Mouse (Mus musculus) thymus, postnatal 36 days (tissue): Measurements from ENCODE around the gene Macf1.

Source experiments
- DNase-seq, 2 experiments: peaks; one replicate each; pipeline ENCODE4 v3.0.0; 2022; ENCODE audit warnings: mixed read lengths in 2 of 2

The Macf1 gene

DNA sequence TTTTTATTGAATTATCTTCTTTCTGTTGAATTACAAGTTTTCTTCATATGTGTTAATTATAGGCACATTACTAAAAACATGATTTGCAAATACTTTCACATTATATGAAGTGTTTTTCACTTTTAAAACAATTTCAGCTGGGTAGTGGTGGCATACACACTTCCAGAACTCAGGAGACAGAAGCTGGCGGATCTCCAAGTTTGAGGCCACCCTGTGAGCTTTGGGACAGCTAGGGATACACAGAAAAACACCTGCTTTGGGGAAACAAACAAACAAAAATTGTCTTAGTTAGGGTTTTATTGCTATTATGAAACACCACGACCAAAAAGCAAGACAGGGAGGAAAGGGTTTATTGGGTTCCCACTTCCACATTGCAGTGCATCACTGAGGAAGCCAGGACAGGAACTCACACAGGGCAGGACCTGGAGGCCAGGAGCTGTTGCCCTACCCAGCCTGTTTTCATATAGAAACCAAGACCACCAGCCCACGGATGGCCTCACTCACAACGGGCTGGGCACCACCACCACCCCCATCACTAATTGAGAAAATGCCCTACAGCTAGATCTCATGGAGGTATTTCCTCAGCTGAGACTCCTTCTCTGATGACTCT, 93.0 kb downstream of the Macf1 start:
- no peak for DNase-seq

DNA sequence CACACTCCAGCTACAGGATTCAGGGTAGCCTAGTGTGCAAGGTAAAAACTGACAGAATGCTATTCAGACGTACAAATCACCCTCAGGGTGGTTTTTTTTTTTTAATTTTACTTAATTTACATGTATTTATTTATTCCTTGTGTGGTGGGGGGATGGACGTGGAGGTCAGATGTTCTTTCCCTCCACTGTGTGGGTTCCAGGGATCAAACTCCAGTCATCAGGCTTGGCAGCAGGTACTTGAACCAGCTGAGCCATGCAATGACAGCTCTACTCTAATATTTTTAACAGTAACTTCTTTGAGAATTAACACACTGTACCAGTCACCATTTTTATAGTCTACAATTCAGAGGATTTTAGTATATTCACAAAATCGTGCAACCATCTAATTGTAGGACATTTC, 94.7 kb downstream of the Macf1 start:
- DNase-seq, result no peak

DNA sequence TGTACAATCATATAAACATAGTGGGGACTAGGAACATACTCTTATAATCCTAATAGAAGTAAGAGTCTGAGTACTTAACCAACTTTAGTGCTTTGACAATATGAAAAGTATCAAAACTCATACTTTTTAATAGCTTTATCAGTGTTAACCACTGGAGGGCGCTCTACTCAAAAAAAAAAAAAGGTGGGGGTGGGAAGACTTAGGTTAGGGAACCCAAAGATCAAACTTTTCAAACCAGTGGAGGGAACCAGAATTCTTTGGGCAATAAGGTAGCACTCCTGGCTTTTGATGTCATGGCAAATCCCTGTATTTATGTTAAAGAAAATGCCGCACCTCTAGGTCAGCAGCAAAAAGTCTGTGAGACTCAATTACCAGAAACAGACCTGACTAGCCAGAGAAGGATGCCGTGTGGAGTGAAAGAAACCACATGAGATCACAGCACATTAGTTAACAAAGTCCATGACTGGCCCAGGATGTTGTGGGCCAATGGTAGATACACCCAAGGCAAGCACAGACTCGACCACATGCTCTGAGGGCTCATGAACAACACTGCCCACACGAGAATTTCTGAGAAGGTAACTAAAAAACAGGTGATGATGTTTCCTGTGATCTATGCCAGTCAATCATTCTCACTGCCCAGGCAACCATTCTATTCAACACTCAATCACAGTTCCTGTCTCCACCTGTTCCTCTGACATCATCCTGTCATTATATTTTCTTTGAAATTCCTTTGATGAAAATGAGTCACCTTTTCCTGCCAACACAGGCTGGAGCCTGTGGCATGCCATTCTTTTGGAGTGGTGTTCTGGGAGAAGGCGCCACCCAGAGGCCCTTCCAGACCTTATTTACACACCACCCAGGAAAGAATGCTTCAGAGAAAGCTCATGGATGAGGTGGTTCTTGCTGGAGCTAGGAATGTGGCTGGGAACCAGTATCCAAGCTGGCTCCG, 95.5 kb downstream of the Macf1 start:
- DNase-seq, result no peak

DNA sequence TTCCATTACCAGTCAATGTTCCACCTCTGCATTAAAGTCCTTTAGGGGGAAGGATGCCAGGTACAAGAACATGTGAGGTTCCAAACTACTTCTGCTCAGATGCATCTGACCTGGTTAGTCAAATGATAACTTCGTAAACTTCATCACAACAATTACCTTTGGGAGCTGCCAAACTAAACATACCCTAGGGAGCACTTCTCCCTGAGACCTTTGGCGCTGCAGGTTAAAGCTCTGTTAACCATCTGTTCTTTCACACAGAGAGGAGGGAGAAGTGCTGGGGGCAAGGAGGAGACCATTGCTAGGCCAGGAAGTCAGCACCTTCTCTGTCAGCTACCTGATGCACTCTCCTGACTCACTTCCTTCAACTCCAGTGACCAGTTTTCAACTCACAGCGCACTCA, 96.5 kb downstream of the Macf1 start:
- DNase-seq, result no peak

DNA sequence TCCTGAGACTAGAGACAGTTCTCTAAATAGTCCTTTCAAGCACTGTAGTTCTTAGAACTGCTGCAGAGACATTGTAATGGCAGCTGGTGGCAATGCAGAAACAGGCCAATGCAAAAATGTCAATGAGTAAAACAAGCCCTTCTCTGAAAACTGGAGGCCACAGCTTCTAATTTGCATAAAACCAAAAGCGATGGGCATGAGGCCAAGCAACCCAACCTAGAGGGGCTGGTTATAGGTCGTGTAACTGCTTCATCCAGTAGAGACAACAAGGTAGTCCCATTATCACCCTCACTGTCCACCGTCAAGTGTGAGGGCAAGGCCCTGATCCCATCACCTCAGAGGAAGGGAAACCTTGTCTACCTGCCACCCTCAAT, 99.5 kb downstream of the Macf1 start:
- no peak for DNase-seq

DNA sequence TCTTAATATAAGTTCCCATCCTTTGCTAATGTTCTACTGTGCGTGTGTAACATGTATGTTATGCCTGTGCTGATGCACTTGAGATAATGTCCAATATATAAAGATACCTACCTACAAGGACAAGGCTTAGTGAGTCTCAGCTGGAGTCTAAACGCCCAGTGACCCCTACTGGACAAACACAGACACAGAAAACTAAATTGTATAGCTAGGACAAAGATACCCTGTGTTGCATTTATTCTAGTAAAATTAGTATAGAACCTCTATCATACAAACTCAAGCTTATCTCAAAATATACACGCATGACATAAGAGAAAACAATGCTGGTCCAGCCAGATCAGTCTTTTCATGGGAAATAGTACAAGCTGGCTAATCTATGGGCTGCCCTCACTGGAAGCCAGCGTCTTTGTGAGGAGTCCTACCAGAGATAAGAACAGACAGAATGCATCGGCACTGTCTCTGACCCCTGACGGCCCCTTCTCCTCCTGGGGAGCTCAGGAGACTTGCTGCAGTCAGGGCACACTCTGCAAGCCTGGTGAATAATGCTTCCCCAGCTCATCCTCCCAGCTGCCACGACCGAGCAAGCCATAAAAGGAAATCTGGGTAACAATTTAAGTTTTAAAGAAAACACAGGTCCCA, 100.0 kb downstream of the Macf1 start:
- peak in 1 of 2 experiments; percentile 39 for DNase-seq

DNA sequence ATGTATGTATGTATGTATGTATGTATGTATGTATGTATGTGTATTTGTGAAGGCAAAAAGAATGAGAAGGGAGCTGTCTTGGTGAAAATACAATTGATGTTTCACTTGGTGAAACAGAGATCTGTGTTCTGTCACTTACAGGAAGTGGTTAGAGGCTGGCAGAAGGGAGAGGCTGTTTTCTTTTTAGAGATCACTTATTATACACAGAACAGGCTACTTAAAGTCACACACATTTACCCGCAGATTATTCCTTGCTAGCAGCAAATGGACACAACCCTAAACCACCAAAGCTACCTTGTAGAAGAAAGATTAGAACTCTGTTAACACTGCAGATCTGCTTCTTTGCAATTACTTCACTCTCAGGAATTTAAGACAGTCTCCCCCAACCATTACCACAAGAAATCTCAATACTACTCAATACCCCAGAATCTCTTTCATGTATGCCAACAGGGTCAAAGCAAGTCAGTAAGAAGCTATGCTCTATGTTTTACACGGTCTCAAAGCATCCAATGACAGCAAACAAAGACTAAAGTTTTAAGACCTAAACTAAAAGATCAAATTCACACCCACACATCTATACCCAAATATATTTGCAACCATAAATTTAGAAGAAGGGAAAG, 106.6 kb downstream of the Macf1 start:
- DNase-seq, result no peak

DNA sequence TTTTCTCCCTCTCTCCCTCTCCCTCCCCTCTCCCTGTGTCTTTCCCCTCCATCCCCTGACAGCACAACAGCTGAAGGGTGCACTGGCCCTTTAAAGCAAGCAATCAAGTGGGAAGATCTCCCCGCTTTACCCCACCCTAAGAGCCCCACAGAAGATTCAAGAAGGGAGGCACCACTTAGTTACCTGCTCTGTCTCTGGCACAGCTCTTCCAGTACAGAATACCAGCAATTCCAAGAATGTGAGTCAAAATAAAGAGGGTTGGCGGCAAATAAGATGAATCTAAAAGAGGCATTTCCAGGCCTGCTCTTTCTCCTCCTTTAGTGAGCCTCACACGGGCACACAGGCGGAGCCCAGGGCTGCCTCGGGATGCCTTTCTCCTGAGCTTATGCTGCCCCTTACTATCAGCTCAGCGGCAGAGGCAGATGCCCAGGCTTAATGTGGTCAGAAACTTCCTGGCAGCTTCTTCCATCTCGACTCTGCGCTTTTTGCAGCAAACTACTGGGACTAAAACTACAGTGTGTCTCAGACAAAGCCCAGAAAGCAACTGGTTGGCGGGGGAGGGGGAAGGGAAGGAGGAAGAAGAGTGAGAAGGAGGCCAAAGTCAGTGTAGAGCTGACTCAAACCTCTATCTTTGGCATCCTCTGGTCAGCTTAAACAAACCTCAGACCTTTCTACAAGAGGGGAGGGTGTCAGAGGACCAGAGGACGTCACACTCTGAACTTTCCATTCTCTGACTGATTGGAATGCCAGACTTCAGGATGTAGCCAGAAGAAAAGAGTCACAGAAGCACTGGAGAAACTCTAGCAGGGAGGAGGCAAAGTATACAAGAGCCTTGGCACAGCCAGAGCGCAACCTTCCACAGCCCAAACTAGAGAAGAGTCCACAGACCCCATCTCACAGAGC, 111.5 kb downstream of the Macf1 start:
- peak; percentile 66 to 71 for DNase-seq

DNA sequence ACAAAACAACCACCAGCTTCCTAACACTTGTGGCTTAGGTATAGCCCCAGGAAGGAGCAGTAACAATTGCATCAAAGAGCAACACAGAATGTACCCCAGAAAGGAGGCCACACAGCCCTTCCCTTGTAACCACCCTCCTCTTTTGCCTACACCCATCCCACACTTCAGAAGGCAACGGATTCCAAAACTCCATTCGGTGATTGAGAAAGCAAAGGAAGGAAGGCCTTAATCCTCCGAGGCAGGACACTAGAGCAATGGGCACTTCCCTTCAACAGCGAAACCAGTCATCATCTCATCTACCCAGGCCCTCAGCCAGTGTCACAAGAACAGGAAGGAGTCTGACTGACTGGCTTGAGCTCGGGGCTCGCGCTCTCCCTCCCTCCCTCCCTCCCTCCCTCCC, 112.3 kb downstream of the Macf1 start:
- peak; percentile 53 to 55 for DNase-seq

DNA sequence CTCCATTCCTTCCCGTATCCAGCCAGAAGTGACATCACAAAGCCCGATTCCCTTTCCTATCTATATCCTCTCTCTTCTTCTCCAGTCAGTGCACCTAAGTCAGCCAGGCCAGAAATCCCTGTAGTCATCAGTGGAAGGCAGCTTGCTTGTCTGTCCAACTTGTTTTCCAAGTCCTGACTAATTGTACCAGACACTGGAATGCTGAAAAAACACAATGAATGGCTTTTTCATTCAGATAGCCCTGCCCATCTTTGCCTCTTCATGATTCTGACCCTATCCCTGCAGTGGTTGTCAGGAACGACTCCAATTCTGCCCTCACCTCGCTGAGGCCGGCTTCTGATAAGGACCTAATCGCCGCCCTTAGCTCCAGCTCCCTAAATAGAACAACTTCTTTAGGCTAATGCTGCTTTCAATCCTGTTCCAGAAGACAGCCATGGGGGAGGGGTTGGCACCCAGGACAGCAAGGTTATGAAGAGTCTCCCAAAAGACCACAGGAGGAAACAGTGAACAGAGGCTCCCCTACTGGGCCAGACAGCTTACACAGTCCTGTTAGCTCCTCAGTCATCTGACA, 118.8 kb downstream of the Macf1 start:
- DNase-seq, result peak in 1 of 2 experiments; percentile 22

DNA sequence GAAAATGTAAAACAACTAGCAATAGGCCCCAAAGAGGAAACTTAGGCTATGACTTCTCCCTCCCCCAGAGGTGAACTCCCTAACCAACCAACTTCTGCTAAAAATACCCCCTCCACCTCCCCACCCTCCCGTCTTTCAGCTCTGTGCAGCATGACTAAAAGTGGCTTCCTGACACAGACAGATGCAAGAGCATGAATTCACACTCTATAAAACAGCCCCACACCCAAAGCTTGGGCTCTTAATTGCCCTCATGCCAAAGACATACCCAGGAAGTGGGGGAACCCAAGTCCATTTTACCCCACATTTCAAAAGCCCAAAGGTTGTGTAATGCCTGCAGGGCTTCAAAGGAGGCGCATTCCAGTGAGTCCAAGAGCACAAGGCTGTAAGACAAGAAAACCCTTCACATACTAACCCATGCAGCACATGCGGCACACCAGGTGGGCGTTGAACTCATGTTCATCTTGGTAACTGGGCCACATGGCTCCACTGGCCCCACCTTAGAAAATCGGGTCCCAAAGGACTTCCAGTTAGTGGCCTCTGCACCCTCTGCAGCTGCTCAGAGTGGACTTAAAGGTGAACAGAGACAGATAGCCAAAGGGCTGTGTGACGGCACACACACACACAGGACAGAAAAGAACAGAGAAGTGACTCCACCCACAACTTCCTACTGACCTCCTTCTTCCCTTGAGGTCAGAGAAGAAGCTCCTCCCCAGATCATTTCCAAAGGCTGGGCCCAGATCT, 119.9 kb downstream of the Macf1 start:
- DNase-seq, result peak; percentile 59 to 72

DNA sequence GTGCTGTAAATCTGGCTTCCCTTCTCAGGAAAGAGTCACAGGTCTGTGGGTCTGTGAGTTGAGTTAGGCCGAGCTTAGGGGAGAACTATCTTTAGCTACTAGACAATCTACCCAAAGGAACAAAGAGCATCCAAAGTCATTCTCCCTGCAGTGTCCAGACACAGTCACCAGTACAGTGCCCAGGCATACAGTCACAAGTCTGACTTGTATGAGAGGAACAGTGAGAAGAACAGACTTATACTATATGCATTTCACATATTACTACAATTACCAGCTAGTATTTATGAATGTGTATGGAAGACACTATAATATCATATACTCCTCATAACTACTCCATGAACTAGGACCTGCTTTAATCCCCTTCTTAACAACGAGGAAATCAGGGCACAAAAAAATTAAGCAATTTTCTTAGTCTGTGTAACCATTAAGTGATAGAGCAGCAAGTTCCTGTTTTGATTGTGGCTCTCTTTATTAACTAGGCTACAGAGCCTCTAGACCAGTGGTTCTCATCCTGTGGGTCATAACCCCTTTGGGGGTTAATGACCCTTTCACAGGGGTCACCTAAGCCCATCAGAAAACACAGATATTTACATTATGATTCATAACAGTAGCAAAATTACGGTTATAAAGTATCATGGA, 121.9 kb downstream of the Macf1 start:
- DNase-seq, result no peak

DNA sequence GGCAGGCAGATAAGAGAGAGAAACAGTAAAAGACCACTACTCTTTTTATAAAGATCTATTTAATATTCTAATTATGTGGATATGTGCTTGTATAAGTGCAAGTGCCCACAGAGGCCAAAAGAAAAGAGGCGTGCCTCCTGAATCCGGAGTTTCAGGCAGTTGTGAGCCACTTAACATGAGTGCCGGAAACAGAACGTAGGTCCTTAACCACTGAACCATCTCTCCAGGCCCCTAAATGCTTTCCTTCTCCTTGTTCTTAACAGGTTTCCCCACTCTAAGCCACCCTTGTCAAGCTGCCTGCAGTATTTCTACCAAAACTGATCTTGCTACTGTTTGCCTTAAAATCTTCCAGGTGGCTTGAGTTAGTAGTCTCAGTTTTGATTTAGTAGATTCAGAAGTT, 123.3 kb downstream of the Macf1 start:
- DNase-seq, result no peak

DNA sequence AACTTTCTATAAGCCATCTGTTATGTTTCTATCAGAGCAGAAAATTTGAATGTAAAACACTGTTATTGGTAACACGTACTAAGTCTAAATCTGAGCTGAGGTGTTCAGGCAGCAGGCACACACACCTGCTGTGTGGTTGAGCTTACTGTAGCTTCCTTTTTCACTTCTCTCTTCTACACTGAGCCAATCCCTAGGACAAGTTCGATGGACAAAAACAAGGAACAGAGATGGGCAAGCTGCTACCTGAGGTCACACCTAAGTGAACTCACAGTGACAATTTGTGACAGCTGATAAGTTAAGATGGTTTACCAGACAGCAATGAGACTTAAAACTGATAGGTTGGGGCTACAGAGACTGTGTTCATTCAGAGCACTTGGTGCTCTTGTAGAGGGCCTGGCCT, 125.7 kb downstream of the Macf1 start:
- DNase-seq, result no peak

DNA sequence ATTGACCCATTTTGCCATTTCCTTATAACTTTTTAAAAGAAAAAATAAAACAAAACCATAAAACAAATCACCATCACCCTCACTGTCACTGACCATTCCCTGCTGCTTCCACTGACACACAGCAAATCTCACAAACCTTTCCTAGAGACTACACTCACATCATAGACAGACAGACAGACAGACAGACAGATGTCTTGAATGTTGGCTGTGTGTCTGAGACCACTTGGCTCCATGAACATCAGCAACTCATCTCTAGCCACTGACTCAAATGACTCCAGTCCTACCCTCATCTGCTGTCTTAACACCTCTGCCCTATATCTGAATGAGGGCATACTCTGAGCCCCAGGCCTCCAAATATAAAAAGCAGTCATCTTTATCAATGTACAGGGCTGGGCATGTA, 128.9 kb downstream of the Macf1 start:
- DNase-seq, result no peak

DNA sequence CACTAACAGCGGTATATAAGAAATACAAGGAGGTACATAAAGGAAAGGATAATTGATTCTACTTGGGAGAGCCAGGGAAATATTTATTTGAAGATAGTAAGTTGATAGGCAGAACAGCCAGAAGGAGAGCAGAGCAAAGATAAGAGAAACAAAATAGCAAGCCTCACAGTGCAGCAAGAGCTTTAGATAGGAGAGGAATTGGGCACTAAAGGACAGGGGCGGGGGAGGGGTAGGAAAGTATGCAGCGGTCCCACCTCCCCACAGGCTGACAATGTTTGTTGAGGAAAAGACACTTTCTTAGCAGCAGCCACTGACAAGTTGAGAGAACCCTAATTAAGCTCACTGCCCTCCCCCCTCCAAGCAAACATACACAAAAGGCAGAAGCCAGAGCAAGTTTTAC, 131.5 kb downstream of the Macf1 start:
- DNase-seq, result no peak

DNA sequence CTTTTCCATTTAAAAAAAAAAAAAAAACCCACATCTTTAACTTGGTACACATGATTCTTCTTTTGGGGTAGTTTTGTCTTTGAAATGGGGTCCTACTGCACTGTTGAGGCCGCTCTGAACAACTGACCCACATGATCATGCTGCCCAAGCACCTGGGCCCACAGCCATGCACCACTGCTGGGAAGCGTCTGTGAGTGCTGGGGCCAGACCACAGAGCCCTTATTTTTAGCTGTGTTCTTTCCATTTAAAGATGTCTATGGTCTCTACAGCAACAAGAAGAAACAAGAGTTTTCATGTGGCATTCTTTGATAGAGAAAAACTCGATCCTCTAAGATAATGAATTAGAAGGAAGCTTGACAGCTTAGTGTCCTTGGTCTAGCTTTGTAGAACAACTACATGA, 135.8 kb downstream of the Macf1 start:
- no peak for DNase-seq

DNA sequence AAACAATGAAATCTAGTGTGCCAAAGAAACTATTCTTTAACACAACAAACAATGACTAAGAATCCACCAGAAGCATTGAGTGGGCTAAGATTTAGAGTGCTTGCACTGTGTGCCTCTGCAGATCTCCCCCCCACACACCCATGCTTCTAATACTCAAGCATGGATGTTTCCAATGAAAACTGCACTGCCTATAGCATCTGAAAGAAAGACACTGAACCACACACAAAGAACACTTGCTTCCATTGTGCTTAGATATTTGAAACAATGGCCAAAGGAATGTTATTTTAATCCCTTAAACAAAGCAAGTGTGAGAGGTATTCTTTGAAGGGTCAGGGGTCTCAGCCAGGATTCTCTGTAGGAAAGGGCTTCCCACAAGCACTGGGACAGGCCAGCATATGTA, 140.5 kb downstream of the Macf1 start:
- no peak for DNase-seq

DNA sequence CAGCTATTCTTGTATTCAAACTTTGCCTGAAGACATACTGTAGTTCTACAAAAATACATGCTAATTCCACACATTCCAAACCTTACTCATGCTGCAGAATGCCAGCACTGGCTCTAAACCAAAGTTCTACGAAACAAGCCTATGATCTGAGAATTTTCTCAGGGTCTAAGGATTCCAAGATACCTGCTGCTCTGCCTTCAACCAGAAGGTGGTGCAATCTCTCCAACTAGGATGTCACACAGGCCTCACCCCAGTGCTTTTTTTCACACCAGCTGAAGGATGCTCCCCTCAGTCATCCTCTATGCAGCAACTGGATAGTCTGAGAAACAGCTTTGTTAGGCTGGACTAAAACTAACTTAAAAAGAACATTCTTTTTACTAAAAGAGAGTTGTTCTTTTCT, 148.9 kb downstream of the Macf1 start:
- DNase-seq, result peak; percentile 55 to 62

DNA sequence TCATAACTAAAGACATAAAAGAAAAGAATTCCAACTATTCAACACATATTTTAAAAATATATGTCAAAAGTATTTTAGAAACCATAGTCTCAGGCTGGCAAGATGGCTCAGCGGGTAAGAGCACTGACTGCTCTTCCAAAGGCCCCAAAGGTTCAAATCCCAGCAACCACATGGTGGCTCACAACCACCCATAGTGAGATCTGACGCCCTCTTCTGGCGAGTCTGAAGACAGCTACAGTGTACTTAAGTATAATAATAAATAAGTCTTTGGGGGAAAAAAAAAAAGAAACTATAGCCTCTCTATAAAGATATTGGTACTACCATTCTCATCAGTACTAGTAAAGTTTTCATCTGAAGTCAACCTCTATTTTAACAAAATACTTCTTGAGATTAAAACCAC, 152.2 kb downstream of the Macf1 start:
- no peak for DNase-seq

DNA sequence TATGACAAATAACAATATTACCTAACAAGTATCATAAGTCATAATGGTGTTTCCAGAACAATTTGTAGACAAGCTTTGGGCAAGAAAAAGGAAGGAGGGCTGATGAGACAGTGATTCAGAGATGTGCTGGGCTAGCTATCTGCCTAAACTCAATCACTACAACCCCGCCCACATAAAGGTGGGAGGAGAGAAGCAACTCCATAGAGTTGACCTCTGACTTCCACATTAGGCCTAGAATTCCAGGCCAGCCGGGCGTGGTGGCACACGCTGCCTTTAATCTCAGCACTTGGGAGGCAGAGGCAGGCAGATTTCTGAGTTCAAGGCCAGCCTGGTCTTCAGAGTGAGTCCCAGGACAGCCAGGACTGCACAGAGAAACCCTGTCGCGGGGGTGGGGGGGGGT, 153.2 kb downstream of the Macf1 start:
- DNase-seq, result no peak
